Mouse (Mus musculus): ENCODE measurements around the gene Slc35c2. TPM values are rescaled to one million over a fixed set of nuclear protein-coding genes. Genes with fewer than 3 reads are reported as not detected.

The Slc35c2 gene
- polyA plus RNA-seq, 1 experiment from 2014 or later, result 73.4 TPM

GRCm38 (mm10) chr2:165323928-165324327, 36.3 kb upstream of the Slc35c2 start:
- WGBS, result 45% methylated on average over 5 of the region's 5 CpGs
- Histone ChIP-seq H3K27me3 (replicated peaks; ENCODE audit: control insufficient read depth, insufficient read depth, low read length) (no peaks in the 10 kb centered on the region), H3K4me2 (ENCODE audit: low read length) (peak overlapping the region; percentile 2), H3K36me3 (ENCODE audit: control insufficient read depth, insufficient read depth, low read length) (no peaks in the 10 kb centered on the region), H3K9me3 (ENCODE audit: control insufficient read depth, low read length) (no peaks in the 10 kb centered on the region), H3K4me3 (ENCODE audit: low read length) (no peak overlapping the region), H3K9ac (ENCODE audit: low read depth, low read length) (no peak overlapping the region), H3K27ac (ENCODE audit: low read depth, low read length) (no peak overlapping the region), H3K4me1 (ENCODE audit: control insufficient read depth, insufficient read depth, low read depth, low read length) (peaks cover 51% of the 10 kb centered on the region)
- no peak for ATAC-seq

GRCm38 (mm10) chr2:165323484-165323883, 35.8 kb upstream of the Slc35c2 start:
- Histone ChIP-seq H3K9me3 (ENCODE audit: control insufficient read depth, low read length) (no peaks in the 10 kb centered on the region), H3K9ac (ENCODE audit: low read depth, low read length) (no peak overlapping the region), H3K4me2 (ENCODE audit: low read length) (no peak overlapping the region), H3K27me3 (replicated peaks; ENCODE audit: control insufficient read depth, insufficient read depth, low read length) (no peaks in the 10 kb centered on the region), H3K27ac (ENCODE audit: low read depth, low read length) (no peak overlapping the region), H3K36me3 (ENCODE audit: control insufficient read depth, insufficient read depth, low read length) (no peaks in the 10 kb centered on the region), H3K4me1 (ENCODE audit: control insufficient read depth, insufficient read depth, low read depth, low read length) (peaks cover 55% of the 10 kb centered on the region), H3K4me3 (ENCODE audit: low read length) (no peak overlapping the region)
- no peak for ATAC-seq
- 64% methylated on average over 5 of the region's 5 CpGs for WGBS

- ATAC-seq, result no peak
- Histone ChIP-seq H3K27ac (ENCODE audit: low read depth, low read length) (no peak overlapping the region), H3K4me2 (ENCODE audit: low read length) (no peak overlapping the region), H3K36me3 (ENCODE audit: control insufficient read depth, insufficient read depth, low read length) (no peaks in the 10 kb centered on the region), H3K4me3 (ENCODE audit: low read length) (no peak overlapping the region), H3K9me3 (ENCODE audit: control insufficient read depth, low read length) (no peaks in the 10 kb centered on the region), H3K9ac (ENCODE audit: low read depth, low read length) (no peak overlapping the region), H3K27me3 (replicated peaks; ENCODE audit: control insufficient read depth, insufficient read depth, low read length) (no peaks in the 10 kb centered on the region), H3K4me1 (ENCODE audit: control insufficient read depth, insufficient read depth, low read depth, low read length) (peaks cover 64% of the 10 kb centered on the region)
- 89% methylated on average over 22 of the region's 22 CpGs for WGBS
These were observed 34.5 kb upstream of the Slc35c2 start for GRCm38 (mm10) chr2:165321981-165322735.

GRCm38 (mm10) chr2:165321381-165321888, 33.8 kb upstream of the Slc35c2 start:
- 41% methylated on average over 8 of the region's 8 CpGs for WGBS
- no peaks in the 10 kb centered on the region for H3K9me3 ChIP-seq (ENCODE audit: control insufficient read depth, low read length)
- peaks cover 67% of the 10 kb centered on the region for H3K4me1 ChIP-seq (ENCODE audit: control insufficient read depth, insufficient read depth, low read depth, low read length)
- H3K9ac ChIP-seq (ENCODE audit: low read depth, low read length), result no peak overlapping the region; the same call in 1 of the 2 replicates
- no peak overlapping the region for H3K4me3 ChIP-seq (ENCODE audit: low read length)
- H3K4me2 ChIP-seq (ENCODE audit: low read length), result no peak overlapping the region; the same call in 1 of the 2 replicates
- peak overlapping the region; percentile 41 for H3K27ac ChIP-seq (ENCODE audit: low read depth, low read length)
- ATAC-seq, result no peak
- H3K27me3 ChIP-seq (replicated peaks; ENCODE audit: control insufficient read depth, insufficient read depth, low read length), result no peaks in the 10 kb centered on the region
- H3K36me3 ChIP-seq (ENCODE audit: control insufficient read depth, insufficient read depth, low read length), result no peaks in the 10 kb centered on the region

GRCm38 (mm10) chr2:165320531-165321150, 33.0 kb upstream of the Slc35c2 start:
- H3K4me1 ChIP-seq (ENCODE audit: control insufficient read depth, insufficient read depth, low read depth, low read length), result peaks cover 74% of the 10 kb centered on the region
- WGBS, result 57% methylated on average over 12 of the region's 12 CpGs
- no peak overlapping the region for H3K4me2 ChIP-seq (ENCODE audit: low read length)
- no peak overlapping the region for H3K4me3 ChIP-seq (ENCODE audit: low read length)
- H3K27me3 ChIP-seq (replicated peaks; ENCODE audit: control insufficient read depth, insufficient read depth, low read length), result no peaks in the 10 kb centered on the region
- no peaks in the 10 kb centered on the region for H3K9me3 ChIP-seq (ENCODE audit: control insufficient read depth, low read length)
- H3K27ac ChIP-seq (ENCODE audit: low read depth, low read length), result peak overlapping the region; percentile 71
- no peak overlapping the region for H3K9ac ChIP-seq (ENCODE audit: low read depth, low read length)
- no peak for ATAC-seq
- H3K36me3 ChIP-seq (ENCODE audit: control insufficient read depth, insufficient read depth, low read length), result no peaks in the 10 kb centered on the region; the same call in 1 of the 2 replicates

GRCm38 (mm10) chr2:165319503-165319902, 31.8 kb upstream of the Slc35c2 start:
- Histone ChIP-seq H3K9me3 (ENCODE audit: control insufficient read depth, low read length) (no peaks in the 10 kb centered on the region), H3K9ac (ENCODE audit: low read depth, low read length) (no peak overlapping the region), H3K36me3 (ENCODE audit: control insufficient read depth, insufficient read depth, low read length) (peaks cover 8% of the 10 kb centered on the region), H3K27ac (ENCODE audit: low read depth, low read length) (no peak overlapping the region), H3K27me3 (replicated peaks; ENCODE audit: control insufficient read depth, insufficient read depth, low read length) (no peaks in the 10 kb centered on the region), H3K4me1 (ENCODE audit: control insufficient read depth, insufficient read depth, low read depth, low read length) (peaks cover 63% of the 10 kb centered on the region), H3K4me3 (ENCODE audit: low read length) (no peak overlapping the region), H3K4me2 (ENCODE audit: low read length) (no peak overlapping the region)
- WGBS, result 80% methylated on average over 4 of the region's 4 CpGs
- ATAC-seq, result no peak

- Histone ChIP-seq H3K4me3 (ENCODE audit: low read length) (no peak overlapping the region), H3K4me1 (ENCODE audit: control insufficient read depth, insufficient read depth, low read depth, low read length) (peaks cover 57% of the 10 kb centered on the region), H3K9ac (ENCODE audit: low read depth, low read length) (no peak overlapping the region), H3K36me3 (ENCODE audit: control insufficient read depth, insufficient read depth, low read length) (peaks cover 13% of the 10 kb centered on the region), H3K27me3 (replicated peaks; ENCODE audit: control insufficient read depth, insufficient read depth, low read length) (no peaks in the 10 kb centered on the region), H3K4me2 (ENCODE audit: low read length) (no peak overlapping the region), H3K9me3 (ENCODE audit: control insufficient read depth, low read length) (no peaks in the 10 kb centered on the region), H3K27ac (ENCODE audit: low read depth, low read length) (no peak overlapping the region)
- no peak for ATAC-seq
- 71% methylated on average over 7 of the region's 7 CpGs for WGBS
These were observed 31.3 kb upstream of the Slc35c2 start for GRCm38 (mm10) chr2:165318941-165319340.

GRCm38 (mm10) chr2:165317621-165318263, 30.1 kb upstream of the Slc35c2 start:
- Histone ChIP-seq H3K27ac (ENCODE audit: low read depth, low read length) (peak overlapping the region; percentile 85), H3K4me1 (ENCODE audit: control insufficient read depth, insufficient read depth, low read depth, low read length) (peaks cover 52% of the 10 kb centered on the region), H3K4me3 (ENCODE audit: low read length) (no peak overlapping the region), H3K4me2 (ENCODE audit: low read length) (no peak overlapping the region; the same call in 1 of the 2 replicates), H3K9me3 (ENCODE audit: control insufficient read depth, low read length) (no peaks in the 10 kb centered on the region), H3K9ac (ENCODE audit: low read depth, low read length) (peak overlapping the region; percentile 50), H3K36me3 (ENCODE audit: control insufficient read depth, insufficient read depth, low read length) (peaks cover 23% of the 10 kb centered on the region), H3K27me3 (replicated peaks; ENCODE audit: control insufficient read depth, insufficient read depth, low read length) (no peaks in the 10 kb centered on the region)
- no peak for ATAC-seq
- 46% methylated on average over 16 of the region's 16 CpGs for WGBS
